Mouse (Mus musculus): ENCODE measurements around the gene Slc9a9.
A peak's percentile ranks its signal among the peaks of the same experiment; 100 is the strongest.

Slc9a9 gene

GRCm38 (mm10) chr9:95242628-95243195 lies 573.0 kb downstream of the Slc9a9 start:
- peak; percentile 69 for DNase-seq

- no peak for DNase-seq
Measured at GRCm38 (mm10) chr9:95254162-95254561, 584.5 kb downstream of the Slc9a9 start.

GRCm38 (mm10) chr9:95255844-95256243 lies 586.1 kb downstream of the Slc9a9 start:
- DNase-seq, result no peak

GRCm38 (mm10) chr9:95256680-95257316 lies 587.1 kb downstream of the Slc9a9 start:
- DNase-seq, result no peak

- DNase-seq, result no peak
Measured at GRCm38 (mm10) chr9:95262851-95263250, 593.1 kb downstream of the Slc9a9 start.

GRCm38 (mm10) chr9:95263867-95264509 lies 594.3 kb downstream of the Slc9a9 start:
- no peak for DNase-seq

GRCm38 (mm10) chr9:95266179-95266578 lies 596.5 kb downstream of the Slc9a9 start:
- DNase-seq, result no peak

- DNase-seq, result no peak
Measured at GRCm38 (mm10) chr9:95266924-95267323, 597.2 kb downstream of the Slc9a9 start.

- no peak for DNase-seq
Measured at GRCm38 (mm10) chr9:95279590-95280344, 610.1 kb downstream of the Slc9a9 start.
